Mouse (Mus musculus) heart, embryonic 12.5 days (tissue): ENCODE data around the gene Ildr2. TPM values are rescaled to one million over a fixed set of nuclear protein-coding genes. Genes with fewer than 3 reads are reported as not detected.

ENCODE experiments used
- ATAC-seq: fragments of 200-750 bp; cut with Nextera tagmentation; 2 replicates; pipeline ENCODE4 v1.8.0; 2017; ENCODE audit warnings: moderate TSS enrichment, moderate library complexity; ENCODE audit not compliant: insufficient number of reproducible peaks, low FRiP score
- H3K27ac ChIP-seq: fragments of 300-500 bp; sonication (generic); 2 replicates; pipeline ENCODE4 v1.5.1; 2016; ENCODE audit warnings: mild to moderate bottlenecking, moderate library complexity; ENCODE audit not compliant: poor library complexity, severe bottlenecking
- H3K27me3 ChIP-seq: fragments of 300-500 bp; sonication (generic); replicated peaks from 2 replicates; pipeline ENCODE4 v1.6.1; 2016; ENCODE audit warnings: mild to moderate bottlenecking, moderate library complexity
- H3K36me3 ChIP-seq: fragments of 300-500 bp; sonication (generic); 2 replicates; pipeline ENCODE4 v1.6.1; 2016; ENCODE audit warnings: mild to moderate bottlenecking, moderate library complexity
- H3K4me1 ChIP-seq: fragments of 300-500 bp; sonication (generic); replicated peaks from 2 replicates; pipeline ENCODE4 v1.6.1; 2016; ENCODE audit warnings: mild to moderate bottlenecking
- H3K4me2 ChIP-seq: fragments of 300-500 bp; sonication (generic); 2 replicates; pipeline ENCODE4 v1.6.1; 2016; ENCODE audit warnings: mild to moderate bottlenecking, moderate library complexity
- H3K4me3 ChIP-seq: fragments of 300-500 bp; sonication (generic); 2 replicates; pipeline ENCODE4 v1.5.1; 2016; ENCODE audit warnings: mild to moderate bottlenecking
- H3K9ac ChIP-seq: fragments of 300-500 bp; sonication (generic); 2 replicates; pipeline ENCODE4 v1.6.1; 2016; ENCODE audit warnings: mild to moderate bottlenecking, moderate library complexity
- H3K9me3 ChIP-seq: fragments of 300-500 bp; sonication (generic); replicated peaks from 2 replicates; pipeline ENCODE4 v1.6.1; 2016; ENCODE audit warnings: mild to moderate bottlenecking, moderate library complexity
- WGBS: fragments of 180-500 bp; shearing (Covaris S2); methylation state at CpG from one replicate; pipeline ENCODE4 v1.1.7; 2016; 5-methylcytosine and 5-hydroxymethylcytosine counted together
- polyA plus RNA-seq: library from polyadenylated mRNA; unstranded; fragments of >200 nt; fragmentation: Nextera tagmentation; extraction: Ambion mirVana; gene quantifications from 2 replicates; pipeline ENCODE4 v1.2.1, GENCODE M21; 2016

Gene Ildr2
- polyA plus RNA-seq, 1 experiment from 2014 or later: 2.1 TPM

DNA sequence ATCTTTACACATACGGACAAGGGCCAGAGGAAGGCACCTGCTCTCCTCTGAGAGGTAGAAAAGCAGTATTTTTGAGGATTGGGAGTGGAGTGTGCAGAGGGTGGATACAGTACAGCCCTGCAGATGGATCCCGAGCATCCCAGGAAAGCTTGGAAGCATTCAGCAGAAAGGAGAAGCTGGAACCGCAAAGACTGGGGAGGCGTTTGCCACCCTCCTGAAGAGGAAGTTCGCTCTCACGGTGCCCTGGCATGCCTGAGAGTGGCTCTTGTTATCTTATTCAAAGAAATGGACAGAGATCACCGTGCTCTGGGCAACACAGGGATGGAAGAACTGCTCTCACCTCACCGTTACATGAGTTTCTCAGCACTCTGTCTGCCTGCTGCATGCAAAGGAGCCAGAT is 30.5 kb downstream of the Ildr2 start:
- no peak overlapping the region for H3K27ac ChIP-seq
- 63% methylated on average over 8 of the region's 8 CpGs for WGBS
- H3K9ac ChIP-seq: no peak overlapping the region
- ATAC-seq: no peak
- H3K4me2 ChIP-seq: no peak overlapping the region
- no peak overlapping the region for H3K4me3 ChIP-seq
- no peaks in the 10 kb centered on the region for H3K9me3 ChIP-seq
- H3K27me3 ChIP-seq: no peaks in the 10 kb centered on the region
- H3K4me1 ChIP-seq: peaks cover 17% of the 10 kb centered on the region
- H3K36me3 ChIP-seq: no peaks in the 10 kb centered on the region

- Histone ChIP-seq H3K27me3 (no peaks in the 10 kb centered on the region), H3K9me3 (no peaks in the 10 kb centered on the region), H3K36me3 (no peaks in the 10 kb centered on the region), H3K27ac (no peak overlapping the region), H3K4me2 (no peak overlapping the region), H3K9ac (no peak overlapping the region), H3K4me1 (peaks cover 13% of the 10 kb centered on the region), H3K4me3 (no peak overlapping the region)
- no peak for ATAC-seq
- WGBS: 88% methylated on average over 9 of the region's 9 CpGs
These were observed 32.3 kb downstream of the Ildr2 start for GRCm38 (mm10) chr1:166286231-166286630.

DNA sequence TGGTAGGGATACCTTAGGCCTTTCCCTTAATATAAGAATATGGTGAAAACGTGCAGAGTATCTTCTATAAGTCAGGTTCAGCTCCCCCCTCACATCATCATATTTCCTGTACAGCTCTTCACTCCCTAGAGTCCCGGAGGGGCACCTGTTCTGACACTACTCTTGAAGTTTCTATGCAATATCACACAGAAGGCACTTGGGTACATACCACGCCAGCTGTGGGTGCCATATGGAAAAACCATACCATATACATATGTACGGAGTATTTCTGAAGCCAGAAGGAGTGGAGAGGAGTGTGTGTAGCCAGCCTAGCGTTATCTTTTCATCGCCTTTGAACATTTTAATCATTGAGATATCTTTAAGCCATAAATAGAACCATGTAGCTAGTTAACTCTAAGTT is 36.6 kb downstream of the Ildr2 start:
- WGBS: 77% methylated on average over 6 of the region's 6 CpGs
- H3K27ac ChIP-seq: no peak overlapping the region
- H3K9ac ChIP-seq: no peak overlapping the region
- no peaks in the 10 kb centered on the region for H3K4me1 ChIP-seq
- no peaks in the 10 kb centered on the region for H3K27me3 ChIP-seq
- H3K4me3 ChIP-seq: no peak overlapping the region
- H3K4me2 ChIP-seq: no peak overlapping the region
- no peaks in the 10 kb centered on the region for H3K36me3 ChIP-seq
- no peak for ATAC-seq
- H3K9me3 ChIP-seq: no peaks in the 10 kb centered on the region

- Histone ChIP-seq H3K27ac (no peak overlapping the region), H3K36me3 (no peaks in the 10 kb centered on the region), H3K4me3 (no peak overlapping the region), H3K9ac (no peak overlapping the region), H3K9me3 (no peaks in the 10 kb centered on the region), H3K4me2 (no peak overlapping the region), H3K27me3 (0 out of 2 replicates have a peak, but pooled peaks cover under 1% of the 10 kb centered on the region), H3K4me1 (no peaks in the 10 kb centered on the region)
- 74% methylated on average over 3 of the region's 3 CpGs for WGBS
- ATAC-seq: no peak
These were observed 39.1 kb downstream of the Ildr2 start for GRCm38 (mm10) chr1:166293086-166293485.

DNA sequence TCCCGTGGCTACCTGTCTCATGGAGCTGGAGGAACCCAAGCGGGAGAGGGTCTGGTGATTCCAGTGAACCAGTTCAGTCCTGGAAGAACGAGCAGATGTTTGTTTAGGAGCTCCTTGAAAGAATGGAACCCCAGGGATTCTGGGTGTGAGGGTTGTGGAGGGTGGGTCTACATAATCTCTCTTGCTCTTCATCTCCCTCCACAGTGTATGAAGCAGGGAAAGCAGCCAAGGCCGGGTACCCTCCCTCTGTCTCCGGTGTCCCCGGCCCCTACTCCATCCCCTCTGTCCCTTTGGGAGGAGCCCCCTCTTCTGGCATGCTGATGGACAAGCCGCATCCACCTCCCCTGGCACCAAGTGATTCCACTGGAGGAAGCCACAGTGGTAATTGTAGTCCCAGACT is 41.6 kb downstream of the Ildr2 start:
- no peak overlapping the region for H3K4me3 ChIP-seq
- ATAC-seq: no peak
- 66% methylated on average over 7 of the region's 7 CpGs for WGBS
- no peaks in the 10 kb centered on the region for H3K4me1 ChIP-seq
- no peak overlapping the region for H3K9ac ChIP-seq
- H3K36me3 ChIP-seq: no peaks in the 10 kb centered on the region
- H3K9me3 ChIP-seq: no peaks in the 10 kb centered on the region
- H3K27ac ChIP-seq: no peak overlapping the region
- H3K4me2 ChIP-seq: no peak overlapping the region
- 0 out of 2 replicates have a peak, but pooled peaks cover 6% of the 10 kb centered on the region for H3K27me3 ChIP-seq

- no peaks in the 10 kb centered on the region for H3K9me3 ChIP-seq
- no peak overlapping the region for H3K9ac ChIP-seq
- no peak for ATAC-seq
- H3K27me3 ChIP-seq: 0 out of 2 replicates have a peak, but pooled peaks cover 6% of the 10 kb centered on the region
- no peaks in the 10 kb centered on the region for H3K36me3 ChIP-seq
- 78% methylated on average over 9 of the region's 9 CpGs for WGBS
- H3K4me1 ChIP-seq: no peaks in the 10 kb centered on the region
- no peak overlapping the region for H3K27ac ChIP-seq
- H3K4me3 ChIP-seq: no peak overlapping the region
- no peak overlapping the region for H3K4me2 ChIP-seq
These were observed 42.4 kb downstream of the Ildr2 start for GRCm38 (mm10) chr1:166296371-166296770.

DNA sequence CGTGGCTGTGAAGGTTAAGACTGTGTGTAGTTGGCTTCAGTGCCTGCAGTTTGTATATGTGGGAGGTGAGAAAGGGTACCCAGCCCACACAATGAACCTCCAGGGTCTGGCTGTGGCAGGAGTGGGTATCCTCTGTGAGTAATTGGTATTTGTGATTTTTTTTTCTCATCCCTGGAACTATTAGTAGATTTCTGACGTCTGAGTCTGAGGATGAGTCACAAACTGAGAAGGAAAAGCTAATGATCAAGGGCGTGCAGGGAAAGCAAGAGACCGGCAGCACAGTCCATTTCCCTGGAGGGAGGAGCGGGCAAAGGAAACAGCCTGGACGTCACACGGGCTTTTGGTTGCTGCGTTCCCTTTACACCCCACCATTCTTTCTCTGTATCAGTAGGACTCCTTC is 43.0 kb downstream of the Ildr2 start:
- no peak overlapping the region for H3K4me3 ChIP-seq
- H3K4me1 ChIP-seq: no peaks in the 10 kb centered on the region
- no peak overlapping the region for H3K9ac ChIP-seq
- H3K36me3 ChIP-seq: no peaks in the 10 kb centered on the region
- no peaks in the 10 kb centered on the region for H3K9me3 ChIP-seq
- no peak for ATAC-seq
- WGBS: 66% methylated on average over 8 of the region's 8 CpGs
- 0 out of 2 replicates have a peak, but pooled peaks cover 6% of the 10 kb centered on the region for H3K27me3 ChIP-seq
- H3K27ac ChIP-seq: no peak overlapping the region
- H3K4me2 ChIP-seq: no peak overlapping the region

- no peak overlapping the region for H3K4me2 ChIP-seq
- H3K27ac ChIP-seq: no peak overlapping the region
- H3K9me3 ChIP-seq: no peaks in the 10 kb centered on the region
- 64% methylated on average over 15 of the region's 15 CpGs for WGBS
- H3K4me3 ChIP-seq: no peak overlapping the region
- no peaks in the 10 kb centered on the region for H3K36me3 ChIP-seq
- H3K27me3 ChIP-seq: 0 out of 2 replicates have a peak, but pooled peaks cover 6% of the 10 kb centered on the region
- ATAC-seq: no peak
- H3K9ac ChIP-seq: no peak overlapping the region
- no peaks in the 10 kb centered on the region for H3K4me1 ChIP-seq
These were observed 43.7 kb downstream of the Ildr2 start for GRCm38 (mm10) chr1:166297499-166298111.

- H3K9me3 ChIP-seq: no peaks in the 10 kb centered on the region
- H3K36me3 ChIP-seq: no peaks in the 10 kb centered on the region
- no peak for ATAC-seq
- H3K27ac ChIP-seq: no peak overlapping the region
- H3K4me1 ChIP-seq: no peaks in the 10 kb centered on the region
- WGBS: 88% methylated on average over 2 of the region's 2 CpGs
- no peak overlapping the region for H3K9ac ChIP-seq
- H3K4me3 ChIP-seq: no peak overlapping the region
- H3K27me3 ChIP-seq: 0 out of 2 replicates have a peak, but pooled peaks cover 6% of the 10 kb centered on the region
- H3K4me2 ChIP-seq: no peak overlapping the region
These were observed 44.9 kb downstream of the Ildr2 start for GRCm38 (mm10) chr1:166298884-166299283.

DNA sequence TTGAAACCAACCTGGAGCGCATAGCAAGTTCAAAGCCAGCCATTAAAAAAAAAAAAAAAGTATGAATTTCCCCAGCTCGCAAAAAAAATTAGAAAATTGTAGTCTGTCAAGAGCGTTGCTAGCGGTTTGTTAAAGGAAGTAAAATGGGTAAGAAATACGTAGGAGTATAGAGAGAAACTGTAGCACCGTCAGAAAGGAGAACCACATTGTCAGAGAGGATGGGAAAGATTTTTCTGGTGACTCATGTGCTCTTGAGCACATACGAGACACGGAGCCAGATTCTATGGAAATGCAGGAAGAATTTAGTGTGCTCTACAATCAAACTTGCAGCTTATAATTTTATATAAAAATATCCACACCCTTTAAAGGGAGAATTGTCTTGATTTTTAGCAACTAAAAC is 45.9 kb downstream of the Ildr2 start:
- no peak for ATAC-seq
- Histone ChIP-seq H3K9ac (no peak overlapping the region), H3K9me3 (no peaks in the 10 kb centered on the region), H3K27me3 (0 out of 2 replicates have a peak, but pooled peaks cover 6% of the 10 kb centered on the region), H3K4me3 (no peak overlapping the region), H3K4me2 (no peak overlapping the region), H3K27ac (no peak overlapping the region), H3K36me3 (no peaks in the 10 kb centered on the region), H3K4me1 (no peaks in the 10 kb centered on the region)
- 82% methylated on average over 8 of the region's 8 CpGs for WGBS

DNA sequence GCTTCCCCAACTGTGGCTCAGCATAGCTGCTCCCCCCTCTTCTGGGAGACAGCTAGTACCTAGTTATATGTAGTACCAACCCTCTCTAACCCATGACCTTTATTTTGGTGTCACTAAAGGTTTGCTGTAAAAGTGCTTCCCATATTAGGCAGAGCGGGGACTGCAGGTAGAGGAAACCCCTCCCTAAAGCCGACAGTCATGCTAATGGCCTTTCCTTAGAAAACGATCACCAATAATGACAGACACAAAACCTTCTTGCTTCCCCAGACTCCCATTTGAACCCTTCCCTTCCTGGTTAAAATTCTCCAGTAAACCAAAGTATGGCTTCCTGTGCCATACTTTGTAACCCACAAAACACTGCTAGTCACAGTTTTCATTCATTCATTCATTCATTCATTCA is 46.6 kb downstream of the Ildr2 start:
- Histone ChIP-seq H3K9ac (no peak overlapping the region), H3K4me3 (no peak overlapping the region), H3K4me1 (no peaks in the 10 kb centered on the region), H3K27ac (no peak overlapping the region), H3K36me3 (no peaks in the 10 kb centered on the region), H3K27me3 (0 out of 2 replicates have a peak, but pooled peaks cover 6% of the 10 kb centered on the region), H3K4me2 (no peak overlapping the region), H3K9me3 (no peaks in the 10 kb centered on the region)
- 73% methylated on average over 3 of the region's 3 CpGs for WGBS
- no peak for ATAC-seq
